Mouse (Mus musculus) hindbrain, embryonic 16.5 days (tissue): Measurements from ENCODE around the gene Mroh2a. TPM values are rescaled to one million over a fixed set of nuclear protein-coding genes. Genes with fewer than 3 reads are reported as not detected.

Source experiments
- ATAC-seq: fragments of 200-750 bp; cut with Nextera tagmentation; 2 replicates; pipeline ENCODE4 v1.8.0; 2017; ENCODE audit warnings: moderate TSS enrichment, moderate library complexity
- H3K27ac ChIP-seq: fragments of 300-500 bp; sonication (generic); 2 replicates; pipeline ENCODE4 v1.5.1; 2014; ENCODE audit warnings: low read depth, mild to moderate bottlenecking, control low read depth, low read length, moderate library complexity
- H3K27me3 ChIP-seq: fragments of 300-500 bp; sonication (generic); replicated peaks from 2 replicates; pipeline ENCODE4 v1.6.1; 2014; ENCODE audit warnings: low read length; ENCODE audit not compliant: control insufficient read depth, insufficient read depth
- H3K36me3 ChIP-seq: fragments of 300-500 bp; sonication (generic); 2 replicates; pipeline ENCODE4 v1.6.1; 2014; ENCODE audit warnings: mild to moderate bottlenecking, low read length, moderate library complexity, mixed read lengths; ENCODE audit not compliant: control insufficient read depth, insufficient read depth
- H3K4me1 ChIP-seq: fragments of 300-500 bp; sonication (generic); 2 replicates; pipeline ENCODE4 v1.6.1; 2014; ENCODE audit warnings: low read depth, low read length; ENCODE audit not compliant: control insufficient read depth, insufficient read depth
- H3K4me2 ChIP-seq: fragments of 300-500 bp; sonication (generic); 2 replicates; pipeline ENCODE4 v1.6.1; 2014; ENCODE audit warnings: mild to moderate bottlenecking, low read length, control low read depth, moderate library complexity
- H3K4me3 ChIP-seq: fragments of 300-500 bp; sonication (generic); 2 replicates; pipeline ENCODE4 v1.5.1; 2014; ENCODE audit warnings: mild to moderate bottlenecking, low read length, control low read depth, moderate library complexity
- H3K9ac ChIP-seq: fragments of 300-500 bp; sonication (generic); 2 replicates; pipeline ENCODE4 v1.6.1; 2014; ENCODE audit warnings: low read depth, mild to moderate bottlenecking, control low read depth, low read length, moderate library complexity
- H3K9me3 ChIP-seq: fragments of 300-500 bp; sonication (generic); 2 replicates; pipeline ENCODE4 v1.6.1; 2014; ENCODE audit warnings: mild to moderate bottlenecking, low read length, moderate library complexity; ENCODE audit not compliant: control insufficient read depth
- WGBS: fragments of 180-500 bp; shearing (Covaris S2); extraction: QIAGEN DNeasy Blood & Tissue Kit; methylation state at CpG from one replicate; pipeline ENCODE4 v1.1.7; 2014; 5-methylcytosine and 5-hydroxymethylcytosine counted together
- polyA plus RNA-seq: library from polyadenylated mRNA; unstranded; fragments of >200 nt; fragmentation: Nextera tagmentation; extraction: Ambion mirVana; gene quantifications from 2 replicates; pipeline ENCODE4 v1.2.1, GENCODE M21; 2015

The Mroh2a gene
- polyA plus RNA-seq, 1 experiment from 2014 or later: 0.45 TPM

- no peak overlapping the region for H3K4me3 ChIP-seq
- H3K9ac ChIP-seq: no peak overlapping the region
- H3K36me3 ChIP-seq: no peaks in the 10 kb centered on the region
- peaks cover 85% of the 10 kb centered on the region for H3K9me3 ChIP-seq
- H3K4me1 ChIP-seq: no peaks in the 10 kb centered on the region
- 51% methylated on average over 6 of the region's 6 CpGs for WGBS
- H3K27ac ChIP-seq: no peak overlapping the region
- H3K27me3 ChIP-seq: no peaks in the 10 kb centered on the region
- ATAC-seq: no peak
- H3K4me2 ChIP-seq: no peak overlapping the region
These were observed 78.4 kb downstream of the Mroh2a start for GRCm38 (mm10) chr1:88305018-88305795.

- no peak overlapping the region for H3K4me2 ChIP-seq
- 67% methylated on average over 1 of the region's 1 CpGs for WGBS
- H3K4me3 ChIP-seq: no peak overlapping the region
- H3K9me3 ChIP-seq: peaks cover 75% of the 10 kb centered on the region
- H3K27me3 ChIP-seq: no peaks in the 10 kb centered on the region
- no peaks in the 10 kb centered on the region for H3K4me1 ChIP-seq
- no peaks in the 10 kb centered on the region for H3K36me3 ChIP-seq
- H3K27ac ChIP-seq: no peak overlapping the region
- no peak for ATAC-seq
- H3K9ac ChIP-seq: no peak overlapping the region
These were observed 79.8 kb downstream of the Mroh2a start for GRCm38 (mm10) chr1:88306543-88306942.

GRCm38 (mm10) chr1:88307180-88307579 lies 80.4 kb downstream of the Mroh2a start:
- Histone ChIP-seq H3K4me3 (no peak overlapping the region), H3K9me3 (peaks cover 71% of the 10 kb centered on the region), H3K9ac (no peak overlapping the region), H3K36me3 (no peaks in the 10 kb centered on the region), H3K27ac (no peak overlapping the region), H3K4me2 (no peak overlapping the region), H3K4me1 (no peaks in the 10 kb centered on the region), H3K27me3 (no peaks in the 10 kb centered on the region)
- no peak for ATAC-seq
- WGBS: 68% methylated on average over 12 of the region's 12 CpGs

DNA sequence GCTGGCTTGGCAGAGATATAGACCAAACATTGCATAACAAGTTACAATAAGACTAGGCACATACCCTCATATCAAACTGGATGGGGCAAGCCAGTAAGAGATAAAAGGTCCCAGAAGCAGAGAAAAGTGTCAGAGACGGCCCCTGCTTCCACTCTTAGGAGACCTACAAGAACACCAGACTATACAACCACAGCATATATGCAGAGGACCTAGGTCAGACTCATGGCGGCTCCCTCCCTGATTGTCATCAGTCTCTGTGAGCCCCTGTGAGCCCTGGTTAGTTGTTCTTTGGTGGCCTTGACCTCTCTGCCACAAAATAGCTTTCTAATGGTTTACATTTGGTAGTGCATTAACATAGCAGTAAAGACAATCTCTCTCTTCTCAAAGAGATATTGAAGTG lies 82.2 kb downstream of the Mroh2a start:
- 51% methylated on average over 2 of the region's 2 CpGs for WGBS
- ATAC-seq: no peak
- no peaks in the 10 kb centered on the region for H3K4me1 ChIP-seq
- no peaks in the 10 kb centered on the region for H3K27me3 ChIP-seq
- H3K4me2 ChIP-seq: no peak overlapping the region
- peaks cover 55% of the 10 kb centered on the region for H3K9me3 ChIP-seq
- H3K36me3 ChIP-seq: no peaks in the 10 kb centered on the region
- no peak overlapping the region for H3K27ac ChIP-seq
- no peak overlapping the region for H3K4me3 ChIP-seq
- no peak overlapping the region for H3K9ac ChIP-seq

DNA sequence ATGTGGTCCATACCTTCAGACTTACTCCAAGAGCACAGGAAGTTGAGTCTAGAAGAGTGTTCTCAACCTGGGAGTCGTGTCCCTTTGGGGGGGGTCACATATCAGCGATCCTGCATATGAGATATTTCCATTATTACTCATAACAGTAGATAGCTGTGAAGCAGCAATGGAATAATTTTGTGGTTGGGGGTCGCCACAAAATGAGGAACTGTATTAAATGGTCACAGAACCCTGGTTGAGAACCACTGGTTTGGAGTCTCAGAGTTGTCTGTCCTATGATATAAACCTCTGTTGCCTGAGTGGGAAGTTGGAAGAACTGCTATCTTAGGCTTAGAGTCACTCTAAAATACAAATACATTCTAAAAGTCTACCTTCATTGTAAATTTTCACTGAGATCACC lies 83.1 kb downstream of the Mroh2a start:
- H3K4me2 ChIP-seq: no peak overlapping the region
- H3K36me3 ChIP-seq: no peaks in the 10 kb centered on the region
- 55% methylated on average over 3 of the region's 3 CpGs for WGBS
- peaks cover 50% of the 10 kb centered on the region for H3K9me3 ChIP-seq
- H3K27me3 ChIP-seq: no peaks in the 10 kb centered on the region
- H3K27ac ChIP-seq: no peak overlapping the region
- H3K9ac ChIP-seq: no peak overlapping the region
- no peak overlapping the region for H3K4me3 ChIP-seq
- no peaks in the 10 kb centered on the region for H3K4me1 ChIP-seq
- no peak for ATAC-seq

- no peaks in the 10 kb centered on the region for H3K36me3 ChIP-seq
- no peak overlapping the region for H3K27ac ChIP-seq
- no peak overlapping the region for H3K4me3 ChIP-seq
- H3K9me3 ChIP-seq: peaks cover 45% of the 10 kb centered on the region
- no peak overlapping the region for H3K9ac ChIP-seq
- H3K4me2 ChIP-seq: no peak overlapping the region
- 69% methylated on average over 3 of the region's 3 CpGs for WGBS
- no peaks in the 10 kb centered on the region for H3K4me1 ChIP-seq
- ATAC-seq: no peak
- no peaks in the 10 kb centered on the region for H3K27me3 ChIP-seq
These were observed 83.6 kb downstream of the Mroh2a start for GRCm38 (mm10) chr1:88310349-88310748.

Other genes with a start within 250 kb of the Mroh2a start
- 17.8 and 20.0 TPM in 2 replicates for gene Usp40, start 218.4 kb upstream of the Mroh2a start, polyA plus RNA-seq
- not detected in 2 replicates for gene Ugt1a10, start 171.6 kb upstream of the Mroh2a start, polyA plus RNA-seq
- gene Ugt1a9, start 156.2 kb upstream of the Mroh2a start, polyA plus RNA-seq: not detected in 2 replicates
- not detected in 2 replicates for gene Ugt1a8, start 139.2 kb upstream of the Mroh2a start, polyA plus RNA-seq
- 1.7 and 1.9 TPM in 2 replicates for gene Ugt1a7c, start 131.9 kb upstream of the Mroh2a start, polyA plus RNA-seq
- 3.4 and 4.0 TPM in 2 replicates for gene Ugt1a6b, start 123.7 kb upstream of the Mroh2a start, polyA plus RNA-seq
- gene Ugt1a6a, start 92.2 kb upstream of the Mroh2a start, polyA plus RNA-seq: 3.6 and 5.6 TPM in 2 replicates
- gene Ugt1a5, start 61.0 kb upstream of the Mroh2a start, polyA plus RNA-seq: not detected in 2 replicates
- gene Ugt1a2, start 26.4 kb upstream of the Mroh2a start, polyA plus RNA-seq: 0.07 TPM in 1 of 2 replicates, not detected in the other
- 11.6 and 12.1 TPM in 2 replicates for gene Dnajb3, start 21.2 kb upstream of the Mroh2a start, polyA plus RNA-seq
- gene Ugt1a1, start 15.0 kb upstream of the Mroh2a start, polyA plus RNA-seq: not detected in 2 replicates
- 66.4 and 80.3 TPM in 2 replicates for gene Hjurp, start 50.6 kb downstream of the Mroh2a start, polyA plus RNA-seq
- 0.10 and 0.14 TPM in 2 replicates for gene Trpm8, start 50.7 kb downstream of the Mroh2a start, polyA plus RNA-seq
- gene Spp2, start 180.0 kb downstream of the Mroh2a start, polyA plus RNA-seq: 0.28 TPM in 1 of 2 replicates, not detected in the other